Mouse (Mus musculus) heart, adult 2 months (tissue): ENCODE data around the gene Il6ra.

ENCODE experiments used
- CTCF ChIP-seq: fragments of 200-600 bp; IDR thresholded peaks from 2 replicates; pipeline ENCODE4 v1.8.1; 2022; ENCODE audit warnings: antibody characterized with exemption, mild to moderate bottlenecking, moderate library complexity
- EP300 ChIP-seq: fragments of 200-500 bp; IDR thresholded peaks from 2 replicates; pipeline ENCODE4 v1.6.1; 2011; ENCODE audit warnings: low read depth, low read length, control low read depth; ENCODE audit not compliant: insufficient read depth
- POLR2A ChIP-seq: fragments of 200-500 bp; IDR thresholded peaks from 2 replicates; pipeline ENCODE4 v1.6.1; 2011; ENCODE audit warnings: mild to moderate bottlenecking, low read depth, low read length, control low read depth; ENCODE audit not compliant: insufficient read depth

DNA sequence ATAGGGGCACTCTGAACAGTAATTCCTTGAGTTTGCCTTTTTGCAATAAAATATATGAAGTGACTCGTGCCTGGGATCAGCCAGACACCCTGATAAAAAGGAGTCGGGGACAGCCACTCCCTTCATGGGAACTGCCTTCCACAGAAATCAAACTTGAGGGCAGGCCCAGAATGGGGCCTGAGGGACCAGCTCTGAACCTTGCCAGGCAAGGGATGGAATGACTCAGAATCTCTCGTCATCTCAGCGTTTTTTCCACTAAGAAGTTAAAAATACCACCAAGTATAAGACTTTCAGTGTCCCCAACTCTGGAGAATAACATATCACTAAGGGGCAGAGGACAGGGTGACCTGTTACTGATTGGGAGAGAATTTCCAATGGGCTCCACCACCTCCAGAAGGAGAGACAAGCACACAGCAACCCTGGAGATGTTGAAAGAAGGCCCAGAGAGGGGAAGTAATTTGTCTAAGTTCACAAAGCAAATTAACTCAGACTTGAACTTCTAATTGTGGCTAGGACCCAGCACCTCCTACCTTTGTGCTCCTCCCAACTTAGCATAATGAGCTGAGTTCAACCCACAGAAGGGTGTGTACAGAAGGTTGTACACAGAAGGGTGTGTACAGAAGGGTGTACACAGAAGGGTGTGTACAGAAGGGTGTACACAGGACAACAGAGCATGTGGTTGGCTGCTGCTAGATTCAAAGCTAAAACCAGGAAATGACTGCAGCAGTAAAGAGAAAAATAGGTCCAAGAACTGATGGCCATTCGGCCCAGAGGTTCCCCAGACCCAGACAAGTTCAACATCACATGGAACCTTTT is 32.8 kb downstream of the Il6ra start:
- no peak for TF ChIP-seq POLR2A
- no peak for TF ChIP-seq EP300
- no peak for TF ChIP-seq CTCF
